In the genomic region with DNA sequence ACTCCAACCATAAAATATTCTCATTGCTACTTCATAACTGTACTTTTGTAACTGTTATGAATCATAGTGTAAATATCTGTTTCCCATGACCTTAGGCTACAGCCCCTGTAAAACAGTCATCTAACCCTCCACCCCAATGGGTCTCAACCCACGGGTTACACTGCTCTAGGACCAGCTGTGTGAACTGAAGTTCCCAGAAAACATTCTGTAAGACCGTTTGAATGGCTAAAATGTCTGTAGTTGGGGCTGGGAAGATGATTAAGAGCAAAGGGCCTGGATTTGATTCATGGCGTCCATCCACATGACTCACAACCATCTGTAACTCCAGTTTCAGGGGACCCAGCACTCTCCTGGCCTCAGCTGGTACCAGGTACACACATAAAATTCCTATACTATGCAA, we compare ENCODE assay signal across 21 mouse cellular contexts. TPM values are rescaled to one million over a fixed set of nuclear protein-coding genes. Genes with fewer than 3 reads are reported as not detected.
"Had no signal": no experiment of that assay in that cellular context is flagged by ENCODE, and none has a peak within 500 bp of the region (broad histone marks: within the 10 kb centered on the region; RNA-seq: fewer than 3 reads in every experiment).

No protein-coding gene starts in this region.

- H3K9ac ChIP-seq: liver, embryonic 13.5 days; liver, postnatal 0 days; lung, embryonic 15.5 days; midbrain, embryonic 15.5 days; neural tube, embryonic 12.5 days had no signal

- H3K4me3 ChIP-seq: layer of hippocampus, adult 2 months; limb, embryonic 10.5 days; liver, embryonic 13.5 days; lung, embryonic 15.5 days; megakaryocyte, embryonic 14.5 days; midbrain, embryonic 15.5 days; neural tube, embryonic 12.5 days had no signal

- H3K9me3 ChIP-seq: limb, embryonic 10.5 days; liver, embryonic 13.5 days; lung, embryonic 15.5 days; megakaryocyte, embryonic 14.5 days; midbrain, embryonic 15.5 days; neural tube, embryonic 12.5 days had no signal

- H3K27me3 ChIP-seq: liver, embryonic 13.5 days; lung, embryonic 15.5 days; megakaryocyte, embryonic 14.5 days; midbrain, embryonic 15.5 days; neural tube, embryonic 12.5 days had no signal

- H3K27ac ChIP-seq: kidney, postnatal 0 days; layer of hippocampus, adult 2 months; limb, embryonic 10.5 days; liver, embryonic 13.5 days; lung, embryonic 15.5 days; macrophage; midbrain, embryonic 15.5 days; neural tube, embryonic 12.5 days had no signal

- ATAC-seq: liver, postnatal 0 days; midbrain, embryonic 15.5 days had no signal

- H3K4me2 ChIP-seq: liver, embryonic 13.5 days; lung, embryonic 15.5 days; midbrain, embryonic 11.5 days; midbrain, embryonic 15.5 days; neural tube, embryonic 12.5 days had no signal

- DNase-seq: kidney, adult 8-10 months; kidney, postnatal 4 days; liver, embryonic 13.5 days; liver, postnatal 0 days; lung, postnatal 14 days; retina, postnatal 1 day; right cerebral cortex, postnatal 4 days; spleen, adult 18-20 months; thymus, postnatal 4 days had no signal

- H3K4me1 ChIP-seq: lung, embryonic 15.5 days; midbrain, embryonic 15.5 days; neural tube, embryonic 12.5 days had no signal

- H3K36me3 ChIP-seq: midbrain, embryonic 15.5 days had no signal

RNA-seq across cellular contexts. Expression of gene Tm4sf19, which starts 2.1 kb away (rescaled TPM):
- total RNA-seq: layer of hippocampus, adult 2 months; layer of hippocampus, postnatal 10 days; monocyte, adult 5-6 weeks had no signal
- polyA plus RNA-seq: kidney, postnatal 0 days; limb, embryonic 10.5 days; liver, embryonic 13.5 days; liver, postnatal 0 days; lung, embryonic 15.5 days; midbrain, embryonic 11.5 days; midbrain, embryonic 15.5 days; neural tube, embryonic 12.5 days; stomach, embryonic 14.5 days had no signal
